Mouse (Mus musculus) ES-Bruce4 (cell line): Measurements from ENCODE around the gene Tmco4. TPM values are rescaled to one million over a fixed set of nuclear protein-coding genes. Genes with fewer than 3 reads are reported as not detected.

ENCODE experiments used
- H3K27ac ChIP-seq: 2 replicates; pipeline ENCODE4 v1.5.1; 2012; ENCODE audit warnings: low read length, inconsistent platforms; ENCODE audit not compliant: insufficient read depth
- H3K27me3 ChIP-seq: 2 replicates; pipeline ENCODE4 v1.6.1; 2012; ENCODE audit warnings: mild to moderate bottlenecking, low read length, inconsistent platforms; ENCODE audit not compliant: control insufficient read depth, poor library complexity, insufficient read depth, severe bottlenecking
- H3K36me3 ChIP-seq: 2 replicates; pipeline ENCODE4 v1.6.1; 2012; ENCODE audit warnings: inconsistent platforms, mild to moderate bottlenecking, low read length, moderate library complexity; ENCODE audit not compliant: control insufficient read depth, poor library complexity, insufficient read depth, severe bottlenecking
- H3K4me1 ChIP-seq: one replicate; pipeline ENCODE4 v1.8.1; 2011; ENCODE audit warnings: low read length; ENCODE audit not compliant: control insufficient read depth, insufficient read depth
- H3K4me3 ChIP-seq: 2 replicates; pipeline ENCODE4 v1.5.1; 2011; ENCODE audit warnings: low read depth, mild to moderate bottlenecking, low read length
- H3K9ac ChIP-seq: 2 replicates; pipeline ENCODE4 v1.6.1; 2012; ENCODE audit warnings: low read depth, mild to moderate bottlenecking, inconsistent platforms; ENCODE audit not compliant: poor library complexity, severe bottlenecking
- H3K9me3 ChIP-seq: replicated peaks from 2 replicates; pipeline ENCODE4 v1.6.1; 2012; ENCODE audit warnings: mild to moderate bottlenecking, low read length, inconsistent platforms; ENCODE audit not compliant: control insufficient read depth, poor library complexity, insufficient read depth, severe bottlenecking
- CTCF ChIP-seq: IDR thresholded peaks from one replicate; pipeline ENCODE4 v1.8.1; 2011; ENCODE audit warnings: low read depth, low read length
- EP300 ChIP-seq: IDR thresholded peaks from 2 replicates; pipeline ENCODE4 v1.6.1; 2011; ENCODE audit warnings: low read depth, low read length; ENCODE audit not compliant: insufficient read depth
- POLR2A ChIP-seq: IDR thresholded peaks from one replicate; pipeline ENCODE4 v1.8.1; 2011; ENCODE audit warnings: low read length; ENCODE audit not compliant: insufficient read depth
- polyA plus RNA-seq: library from polyadenylated mRNA; stranded (reverse); fragments of >200 nt; gene quantifications from 2 replicates; pipeline ENCODE4 v1.2.4, GENCODE M21; 2011; ENCODE audit warnings: low read depth; ENCODE audit not compliant: missing spikeins, insufficient read depth, insufficient read length

Tmco4 gene
- polyA plus RNA-seq, 1 experiment = 3.9 TPM

DNA sequence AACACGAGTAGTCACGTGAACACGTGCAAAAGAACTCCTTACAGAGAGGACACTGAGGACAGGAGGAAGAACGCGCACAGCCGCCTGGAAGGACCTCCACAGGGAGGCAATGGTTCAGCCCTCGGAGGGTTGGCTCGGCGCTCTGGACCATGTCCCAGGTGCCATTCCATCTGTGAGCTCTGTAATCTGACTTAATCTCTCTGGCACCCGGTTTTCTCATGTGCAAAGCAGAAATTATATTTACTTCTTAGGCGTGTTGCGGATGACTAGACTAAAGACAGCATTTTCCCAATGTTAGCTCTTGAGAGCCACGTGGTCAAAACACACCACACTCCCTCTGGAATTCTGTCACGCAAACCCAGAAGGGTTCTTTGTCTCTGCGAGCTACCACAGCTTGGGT lies 13.6 kb upstream of the Tmco4 start:
- H3K4me1 ChIP-seq = no peaks in the 10 kb centered on the region

DNA sequence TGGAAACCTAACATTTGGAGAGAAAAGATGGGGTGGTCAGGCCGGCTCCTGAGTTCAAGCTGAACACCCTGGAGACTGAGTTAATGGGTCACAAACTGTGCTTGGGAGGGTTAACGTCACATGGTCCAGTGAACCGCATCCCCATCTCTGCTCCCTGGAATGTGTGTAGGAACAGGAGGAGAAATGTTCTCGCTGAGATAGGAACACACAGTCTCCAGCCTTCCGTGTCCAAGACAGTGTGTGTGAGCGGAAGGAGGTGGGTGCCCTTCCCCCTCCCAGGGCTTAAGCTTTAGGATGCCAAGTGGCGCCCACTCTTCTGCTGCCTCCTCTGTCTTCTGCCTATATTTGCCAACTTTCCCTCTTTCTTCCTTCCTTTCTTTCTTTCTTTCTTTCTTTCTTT lies 12.8 kb upstream of the Tmco4 start:
- TF ChIP-seq POLR2A (no peak), CTCF (no peak), EP300 (no peak)

More for the DNA sequence above, 13.6 kb upstream of the Tmco4 start:
- Histone ChIP-seq H3K4me3 (no peak overlapping the region), H3K27ac (no peak overlapping the region), H3K9ac (no peak overlapping the region), H3K36me3 (no peaks in the 10 kb centered on the region), H3K27me3 (no peaks in the 10 kb centered on the region), H3K9me3 (no peaks in the 10 kb centered on the region)
- TF ChIP-seq POLR2A = no peak
- no peak for TF ChIP-seq EP300
- TF ChIP-seq CTCF = no peak

DNA sequence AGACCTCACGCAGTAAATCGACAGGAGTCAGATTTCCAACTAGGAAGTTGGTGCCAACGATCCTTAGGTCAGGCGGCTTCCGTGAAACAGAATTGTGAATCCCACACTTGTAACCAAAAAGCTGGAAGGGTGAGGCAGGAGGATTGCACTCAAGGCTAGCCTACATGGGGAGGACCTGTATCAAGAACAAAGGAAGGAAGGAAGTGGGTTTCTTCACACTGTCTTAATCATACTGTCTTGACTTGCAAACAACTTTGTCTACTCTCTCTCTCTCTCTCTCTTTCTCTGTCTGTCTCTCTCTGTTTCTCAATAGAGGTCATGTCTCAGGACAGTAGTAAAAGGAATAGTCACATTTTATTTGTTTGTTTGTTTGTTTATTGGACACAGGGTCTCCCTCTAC lies 10.0 kb upstream of the Tmco4 start:
- H3K9ac ChIP-seq = no peak overlapping the region
- H3K9me3 ChIP-seq = no peaks in the 10 kb centered on the region
- no peak overlapping the region for H3K4me3 ChIP-seq
- H3K4me1 ChIP-seq = no peaks in the 10 kb centered on the region
- no peak overlapping the region for H3K27ac ChIP-seq
- no peaks in the 10 kb centered on the region for H3K27me3 ChIP-seq
- H3K36me3 ChIP-seq = no peaks in the 10 kb centered on the region
- TF ChIP-seq EP300 = no peak
- no peak for TF ChIP-seq POLR2A
- TF ChIP-seq CTCF = no peak

More for the DNA sequence above, 12.8 kb upstream of the Tmco4 start:
- no peaks in the 10 kb centered on the region for H3K36me3 ChIP-seq
- H3K27me3 ChIP-seq = no peaks in the 10 kb centered on the region
- H3K4me1 ChIP-seq = no peaks in the 10 kb centered on the region
- H3K27ac ChIP-seq = no peak overlapping the region
- no peak overlapping the region for H3K4me3 ChIP-seq
- no peak overlapping the region for H3K9ac ChIP-seq
- no peaks in the 10 kb centered on the region for H3K9me3 ChIP-seq

DNA sequence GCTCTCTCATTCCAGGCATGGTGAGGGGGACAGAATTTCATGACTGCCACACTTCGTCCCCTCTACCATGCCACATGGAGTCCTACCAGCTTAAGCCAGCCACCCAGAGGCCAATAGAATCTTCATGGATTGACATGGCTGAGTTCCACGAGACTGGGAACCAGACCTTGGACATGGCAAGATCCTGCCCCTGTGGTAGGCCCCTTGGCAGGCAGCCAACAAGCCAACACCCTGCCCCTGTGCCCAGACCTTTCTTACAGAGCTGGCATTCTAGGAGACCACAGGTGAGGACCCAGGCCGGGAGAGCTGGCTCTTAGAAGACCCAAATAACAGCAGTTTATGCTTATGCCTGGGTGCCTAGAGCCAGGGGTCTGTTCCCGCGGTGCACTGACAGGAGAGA lies 6.8 kb upstream of the Tmco4 start:
- Histone ChIP-seq H3K36me3 (no peaks in the 10 kb centered on the region), H3K9me3 (no peaks in the 10 kb centered on the region), H3K9ac (no peak overlapping the region), H3K27me3 (no peaks in the 10 kb centered on the region), H3K4me3 (no peak overlapping the region), H3K27ac (no peak overlapping the region), H3K4me1 (no peaks in the 10 kb centered on the region)
- TF ChIP-seq POLR2A = no peak
- no peak for TF ChIP-seq CTCF
- no peak for TF ChIP-seq EP300

DNA sequence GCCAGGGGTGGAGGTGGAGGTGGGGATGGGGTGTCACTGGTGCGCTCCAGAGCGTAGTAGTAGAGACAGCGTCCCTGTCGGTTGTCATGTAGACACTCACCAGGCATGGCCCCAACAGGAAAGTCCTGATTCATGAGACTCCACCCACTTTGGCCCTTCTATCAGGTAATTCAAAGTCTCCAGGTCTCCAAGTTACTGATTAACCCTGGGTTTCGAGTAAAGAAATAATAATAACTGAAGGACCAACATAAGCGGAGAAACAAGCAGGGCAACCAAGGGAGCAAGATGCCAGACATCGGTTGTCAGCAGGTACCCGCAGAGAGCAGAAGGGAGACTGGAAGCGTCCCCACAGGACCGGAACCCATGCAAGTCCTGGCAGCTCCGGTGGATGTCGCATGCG lies 5.8 kb upstream of the Tmco4 start, which contains the start of gene Rnf186:
Gene Rnf186, plus strand, starts transcription at position 247 of the 400 bp plus-strand sequence.
- no peaks in the 10 kb centered on the region for H3K4me1 ChIP-seq
- H3K27ac ChIP-seq = no peak within 1 kb of the TSS
- no peaks in the 10 kb centered on the region for H3K9me3 ChIP-seq
- TF ChIP-seq POLR2A (no peak), CTCF (no peak), EP300 (no peak)
- H3K36me3 ChIP-seq = no peaks in the 10 kb centered on the region
- H3K27me3 ChIP-seq = no peaks in the 10 kb centered on the region
- H3K4me3 ChIP-seq = no peak within 1 kb of the TSS
- no peak within 1 kb of the TSS for H3K9ac ChIP-seq

DNA sequence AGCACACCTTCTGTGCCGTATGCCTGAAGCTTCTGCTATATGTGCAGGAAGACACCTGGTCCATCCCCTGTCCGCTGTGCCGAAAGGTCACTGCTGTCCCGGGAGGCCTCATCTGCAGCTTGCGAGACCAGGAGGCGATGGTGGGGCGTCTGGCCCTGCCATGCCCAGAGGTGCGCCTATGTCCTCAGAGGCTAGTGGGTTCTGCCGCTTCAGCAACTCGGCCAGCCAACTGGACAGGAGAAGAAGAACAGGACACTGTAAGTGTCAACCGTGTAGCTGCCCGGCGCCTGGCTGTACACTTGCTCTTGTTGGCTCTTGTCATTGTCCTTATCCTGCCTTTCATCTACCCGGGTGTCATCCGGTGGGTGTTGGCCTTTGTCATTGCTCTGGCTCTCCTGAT lies 5.2 kb upstream of the Tmco4 start:
- H3K36me3 ChIP-seq = no peaks in the 10 kb centered on the region
- TF ChIP-seq EP300 (no peak), POLR2A (no peak)
- no peaks in the 10 kb centered on the region for H3K27me3 ChIP-seq
- H3K9me3 ChIP-seq = no peaks in the 10 kb centered on the region
- H3K27ac ChIP-seq = no peak overlapping the region
- H3K9ac ChIP-seq = no peak overlapping the region
- no peaks in the 10 kb centered on the region for H3K4me1 ChIP-seq
- H3K4me3 ChIP-seq = no peak overlapping the region
